Mouse (Mus musculus): Measurements from ENCODE around the gene Ppp1r21. TPM values are rescaled to one million over a fixed set of nuclear protein-coding genes. Genes with fewer than 3 reads are reported as not detected.
A peak's percentile ranks its signal among the peaks of the same experiment; 100 is the strongest.

Ppp1r21 gene
- polyA plus RNA-seq (2014; fragmentation: Nextera tagmentation; extraction: Ambion mirVana) = 22.7 and 24.0 TPM in 2 replicates

DNA sequence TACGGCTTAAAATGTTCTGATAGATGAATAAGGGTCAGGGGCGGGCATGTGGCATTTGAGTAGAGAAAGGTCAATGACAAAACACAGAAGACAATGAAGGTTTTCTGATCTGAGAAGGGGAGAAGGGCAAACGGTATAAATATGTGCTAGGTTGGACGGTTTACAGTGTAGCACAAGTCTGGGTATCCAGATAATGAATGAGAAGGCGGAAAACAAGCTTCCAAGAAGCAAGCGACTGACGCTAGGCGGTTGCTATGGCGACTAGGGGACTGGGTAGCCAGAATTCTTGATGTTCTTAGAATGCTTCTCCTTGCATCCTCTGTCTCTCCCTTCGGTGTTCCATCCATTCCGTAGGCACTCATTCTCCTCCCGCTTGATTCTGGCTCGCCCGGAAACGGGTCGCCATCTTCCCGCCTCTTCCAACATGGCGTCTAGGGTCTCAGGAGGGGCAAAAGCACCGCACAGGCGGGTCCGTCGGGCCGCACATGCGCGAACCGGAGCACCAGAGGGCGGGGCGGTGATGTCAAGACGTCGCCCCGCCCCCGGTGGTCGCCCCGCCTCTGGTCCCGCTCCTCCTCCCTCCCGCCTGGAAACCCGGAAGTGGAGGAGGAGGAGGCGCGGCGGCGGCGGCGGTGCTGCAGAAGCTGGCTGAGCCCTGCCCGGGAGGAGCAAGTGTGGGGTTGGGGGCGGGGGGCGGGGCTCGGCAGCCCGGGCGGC lies at the start of gene Ppp1r21:
Ppp1r21 (plus strand) TSS at position 600 of the 717 bp plus-strand sequence.
- H3K4me1 ChIP-seq (ENCODE audit: control insufficient read depth, insufficient read depth, low read length) = peaks cover 9% of the 10 kb centered on the region; the same call in 1 of the 2 replicates
- no peaks in the 10 kb centered on the region for H3K36me3 ChIP-seq (ENCODE audit: control insufficient read depth, insufficient read depth, low read length)
- peak within 1 kb of the TSS; percentile 71 for H3K4me3 ChIP-seq (ENCODE audit: low read depth, low read length)
- H3K9me3 ChIP-seq (ENCODE audit: control insufficient read depth, low read length) = no peaks in the 10 kb centered on the region
- ATAC-seq (ENCODE audit: low FRiP score) (peak; percentile 97), DNase-seq (ENCODE audit: low spot score, missing footprints) (peak; percentile 99)
- 8% methylated on average over 45 of the region's 49 CpGs for WGBS
- H3K9ac ChIP-seq (ENCODE audit: low read length) = peak within 1 kb of the TSS; percentile 83
- no peaks in the 10 kb centered on the region for H3K27me3 ChIP-seq (ENCODE audit: control insufficient read depth, insufficient read depth, low read length)
- H3K27ac ChIP-seq (ENCODE audit: low read depth, low read length) = peak within 1 kb of the TSS; percentile 84
- H3K4me2 ChIP-seq = peak within 1 kb of the TSS; percentile 76

DNA sequence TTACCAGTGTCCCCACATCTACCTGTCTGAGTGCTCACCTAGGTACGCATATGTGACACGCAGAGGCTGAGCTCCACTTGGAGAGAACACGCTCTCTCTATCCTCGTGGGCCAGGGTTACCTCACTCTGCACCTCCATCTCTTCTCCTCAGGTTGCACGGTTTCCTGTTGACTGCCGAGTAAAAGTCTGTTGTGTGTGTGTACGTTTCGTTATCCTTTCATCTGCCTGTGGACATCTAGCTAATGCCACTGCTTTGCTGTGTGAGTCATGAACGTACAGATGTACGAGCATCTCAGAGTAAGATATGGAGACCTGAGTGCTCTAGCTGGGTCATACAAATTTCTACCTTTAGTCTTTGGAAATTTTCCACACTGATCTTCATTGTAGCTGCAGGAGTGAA lies 49.5 kb upstream of the Ppp1r21 start:
- DNase-seq (ENCODE audit: low spot score, missing footprints) (peak; percentile 31), ATAC-seq (ENCODE audit: low FRiP score) (no peak)
- no peak overlapping the region for H3K9ac ChIP-seq (ENCODE audit: low read length)
- H3K9me3 ChIP-seq (ENCODE audit: control insufficient read depth, low read length) = no peaks in the 10 kb centered on the region
- no peak overlapping the region for H3K27ac ChIP-seq (ENCODE audit: low read depth, low read length)
- 95% methylated on average over 10 of the region's 10 CpGs for WGBS
- no peaks in the 10 kb centered on the region for H3K36me3 ChIP-seq (ENCODE audit: control insufficient read depth, insufficient read depth, low read length)
- H3K27me3 ChIP-seq (ENCODE audit: control insufficient read depth, insufficient read depth, low read length) = no peaks in the 10 kb centered on the region
- no peak overlapping the region for H3K4me2 ChIP-seq
- no peaks in the 10 kb centered on the region for H3K4me1 ChIP-seq (ENCODE audit: control insufficient read depth, insufficient read depth, low read length)
- no peak overlapping the region for H3K4me3 ChIP-seq (ENCODE audit: low read depth, low read length)

DNA sequence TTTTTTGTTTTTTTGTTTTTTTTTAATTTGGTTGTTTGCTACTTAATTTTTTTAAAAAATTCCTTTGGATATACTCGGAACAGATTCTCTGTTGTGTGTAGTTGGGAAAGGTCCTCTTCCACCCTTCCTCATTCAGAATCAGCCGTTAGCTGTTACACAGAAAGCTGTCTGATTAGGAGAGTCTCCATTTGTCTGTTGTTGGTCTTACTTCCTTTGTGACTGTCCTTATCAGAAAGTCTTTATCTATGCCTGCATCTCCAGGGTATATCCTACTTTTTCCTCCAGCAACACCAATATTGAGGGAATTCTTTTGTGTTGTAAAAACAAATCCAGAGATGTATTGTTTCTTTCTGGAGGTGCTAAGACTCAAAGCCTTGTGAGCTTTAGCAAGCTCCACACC lies 48.9 kb upstream of the Ppp1r21 start:
- Histone ChIP-seq H3K27me3 (ENCODE audit: control insufficient read depth, insufficient read depth, low read length) (no peaks in the 10 kb centered on the region), H3K4me1 (ENCODE audit: control insufficient read depth, insufficient read depth, low read length) (no peaks in the 10 kb centered on the region), H3K9me3 (ENCODE audit: control insufficient read depth, low read length) (no peaks in the 10 kb centered on the region), H3K36me3 (ENCODE audit: control insufficient read depth, insufficient read depth, low read length) (no peaks in the 10 kb centered on the region), H3K9ac (ENCODE audit: low read length) (no peak overlapping the region), H3K4me3 (ENCODE audit: low read depth, low read length) (no peak overlapping the region), H3K4me2 (no peak overlapping the region), H3K27ac (ENCODE audit: low read depth, low read length) (no peak overlapping the region)
- peak; percentile 4 for DNase-seq (ENCODE audit: low spot score, missing footprints)
- no peak for ATAC-seq (ENCODE audit: low FRiP score)
- 90% methylated on average over 2 of the region's 2 CpGs for WGBS

DNA sequence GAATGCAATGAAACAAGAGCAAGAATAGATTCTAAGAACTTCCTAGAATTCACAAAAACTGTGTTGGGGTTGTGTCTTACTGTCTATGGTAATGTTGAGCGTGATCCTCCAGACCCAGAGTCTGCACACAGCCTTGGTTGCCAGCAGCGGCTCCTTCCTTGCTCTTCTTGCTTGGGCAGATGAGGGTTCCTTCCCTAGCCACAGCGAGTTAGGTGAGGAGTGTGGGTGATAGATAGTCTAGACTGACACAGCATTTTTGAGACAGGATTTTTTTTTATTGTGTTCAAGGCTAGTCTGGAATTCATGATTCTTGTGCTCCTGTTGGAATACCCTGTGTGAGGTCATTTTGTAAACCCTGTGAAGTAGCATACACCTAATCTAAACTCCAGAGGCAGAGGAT lies 48.3 kb upstream of the Ppp1r21 start:
- Histone ChIP-seq H3K4me3 (ENCODE audit: low read depth, low read length) (no peak overlapping the region), H3K4me1 (ENCODE audit: control insufficient read depth, insufficient read depth, low read length) (no peaks in the 10 kb centered on the region), H3K27ac (ENCODE audit: low read depth, low read length) (no peak overlapping the region), H3K36me3 (ENCODE audit: control insufficient read depth, insufficient read depth, low read length) (peaks cover 3% of the 10 kb centered on the region; the same call in 1 of the 2 replicates), H3K9ac (ENCODE audit: low read length) (no peak overlapping the region), H3K27me3 (ENCODE audit: control insufficient read depth, insufficient read depth, low read length) (no peaks in the 10 kb centered on the region), H3K9me3 (ENCODE audit: control insufficient read depth, low read length) (no peaks in the 10 kb centered on the region), H3K4me2 (no peak overlapping the region)
- ATAC-seq (ENCODE audit: low FRiP score) = no peak
- peak; percentile 8 for DNase-seq (ENCODE audit: low spot score, missing footprints)
- WGBS = 95% methylated on average over 3 of the region's 3 CpGs

DNA sequence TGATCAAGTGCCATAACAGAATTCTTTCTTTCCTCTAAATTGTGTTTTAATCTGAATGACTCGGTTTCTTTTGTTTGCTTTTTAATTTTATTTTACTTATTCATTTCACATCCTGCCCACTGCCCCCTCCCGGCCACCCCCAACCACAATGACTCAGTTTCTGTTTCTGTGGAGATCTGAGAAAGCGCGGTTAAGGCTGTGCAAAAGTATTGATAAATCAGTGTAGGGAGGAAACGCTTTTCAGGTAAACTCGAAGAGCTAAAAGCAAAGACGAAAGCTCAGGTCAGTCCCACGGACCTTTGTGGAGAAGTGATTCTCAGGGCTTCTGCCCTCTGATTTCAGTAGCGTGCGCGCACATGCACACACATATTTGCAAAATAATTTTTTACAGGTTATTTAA lies 45.4 kb upstream of the Ppp1r21 start:
- WGBS = 95% methylated on average over 11 of the region's 11 CpGs
- no peak for ATAC-seq (ENCODE audit: low FRiP score)
- no peak overlapping the region for H3K4me3 ChIP-seq (ENCODE audit: low read depth, low read length)

DNA sequence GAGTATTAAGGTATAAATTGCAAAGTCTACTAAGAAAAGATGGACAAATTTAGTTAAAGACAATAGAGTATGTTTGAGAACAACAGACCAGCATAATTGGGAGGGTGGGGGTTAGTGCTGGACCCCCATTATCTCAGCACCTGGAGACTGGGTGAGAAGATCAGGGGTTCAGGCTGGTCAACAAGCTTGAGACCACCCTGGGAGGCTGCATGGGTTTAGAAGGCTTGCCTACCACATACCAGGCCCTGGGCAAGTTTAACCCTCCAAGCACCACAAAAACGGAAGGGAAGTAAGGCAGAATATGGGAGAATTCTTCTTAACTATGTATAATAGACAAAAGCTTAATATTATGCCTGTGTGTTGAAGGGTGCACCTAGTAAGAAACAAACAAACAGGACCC lies 45.0 kb upstream of the Ppp1r21 start:
- Histone ChIP-seq H3K36me3 (ENCODE audit: control insufficient read depth, insufficient read depth, low read length) (peaks cover 3% of the 10 kb centered on the region; the same call in 1 of the 2 replicates), H3K27ac (ENCODE audit: low read depth, low read length) (no peak overlapping the region), H3K4me2 (no peak overlapping the region), H3K9me3 (ENCODE audit: control insufficient read depth, low read length) (no peaks in the 10 kb centered on the region), H3K9ac (ENCODE audit: low read length) (no peak overlapping the region), H3K4me1 (ENCODE audit: control insufficient read depth, insufficient read depth, low read length) (no peaks in the 10 kb centered on the region), H3K4me3 (ENCODE audit: low read depth, low read length) (no peak overlapping the region), H3K27me3 (ENCODE audit: control insufficient read depth, insufficient read depth, low read length) (no peaks in the 10 kb centered on the region)
- ATAC-seq (ENCODE audit: low FRiP score) (no peak), DNase-seq (ENCODE audit: low spot score, missing footprints) (peak; percentile 75)
- WGBS = 82% methylated on average over 1 of the region's 1 CpGs

More for the DNA sequence above, 45.4 kb upstream of the Ppp1r21 start:
- DNase-seq (ENCODE audit: low spot score, missing footprints) = peak; percentile 51
- H3K27me3 ChIP-seq (ENCODE audit: control insufficient read depth, insufficient read depth, low read length) = no peaks in the 10 kb centered on the region
- H3K4me2 ChIP-seq = no peak overlapping the region
- no peak overlapping the region for H3K27ac ChIP-seq (ENCODE audit: low read depth, low read length)
- H3K36me3 ChIP-seq (ENCODE audit: control insufficient read depth, insufficient read depth, low read length) = peaks cover 3% of the 10 kb centered on the region; the same call in 1 of the 2 replicates
- H3K9ac ChIP-seq (ENCODE audit: low read length) = no peak overlapping the region
- no peaks in the 10 kb centered on the region for H3K4me1 ChIP-seq (ENCODE audit: control insufficient read depth, insufficient read depth, low read length)
- H3K9me3 ChIP-seq (ENCODE audit: control insufficient read depth, low read length) = no peaks in the 10 kb centered on the region

DNA sequence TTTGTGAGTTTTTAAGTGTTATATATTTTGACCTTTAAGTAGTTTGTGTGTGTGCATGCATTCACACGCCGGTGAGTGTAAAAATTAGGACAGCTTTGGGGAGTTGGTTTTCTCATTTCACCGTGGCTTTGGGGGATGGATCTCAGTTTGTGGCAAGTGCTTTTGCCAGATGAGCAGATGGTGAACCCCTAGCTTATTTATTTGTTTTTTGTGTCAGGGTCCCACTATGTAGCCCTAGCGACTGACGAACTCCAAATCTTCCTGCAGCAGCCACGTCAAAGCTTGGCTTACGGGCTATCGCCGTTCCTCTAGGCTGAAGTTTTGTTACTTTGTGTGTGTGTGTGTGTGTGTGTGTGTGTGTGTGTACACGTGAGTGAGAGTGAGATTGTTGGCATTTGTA lies 39.4 kb upstream of the Ppp1r21 start:
- no peak for ATAC-seq (ENCODE audit: low FRiP score)
- peaks cover 3% of the 10 kb centered on the region; the same call in 1 of the 2 replicates for H3K36me3 ChIP-seq (ENCODE audit: control insufficient read depth, insufficient read depth, low read length)

DNA sequence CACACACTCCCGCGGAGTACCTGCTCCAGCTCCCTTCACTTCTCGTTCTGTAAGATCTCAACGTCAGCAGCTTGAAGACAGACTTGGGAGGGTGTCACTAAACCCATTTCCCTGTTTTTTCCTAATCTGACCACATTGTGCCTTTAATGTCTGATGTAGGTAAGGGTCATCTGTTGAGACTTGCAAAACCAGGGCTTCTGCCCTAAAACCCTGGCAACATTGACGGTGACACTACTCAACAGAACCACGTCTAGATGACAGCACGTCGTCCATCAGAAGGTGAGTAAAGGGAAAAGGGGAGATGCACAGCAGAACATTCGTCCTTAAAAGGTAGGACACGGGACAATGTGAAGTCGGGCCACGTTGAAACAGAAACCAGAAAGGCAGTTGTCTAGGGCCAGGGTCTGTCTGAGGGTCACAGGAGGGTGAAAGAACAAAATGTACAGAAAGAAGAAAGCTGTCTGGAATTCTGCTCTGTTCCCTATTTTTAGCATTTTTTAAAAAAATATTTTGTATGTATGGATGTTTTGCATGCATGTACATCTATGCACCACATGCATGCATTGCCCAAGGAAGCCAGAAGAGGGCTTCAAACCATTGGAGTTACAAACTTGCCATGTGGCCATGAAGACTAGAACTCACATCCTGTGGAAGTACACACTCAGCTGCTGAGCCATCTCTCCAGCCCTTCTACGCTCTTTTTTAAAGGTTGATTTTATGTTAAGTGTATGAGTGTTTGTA lies 38.4 kb upstream of the Ppp1r21 start:
- no peak overlapping the region for H3K4me2 ChIP-seq
- 95% methylated on average over 13 of the region's 13 CpGs for WGBS

More for the DNA sequence above, 39.4 kb upstream of the Ppp1r21 start:
- no peak overlapping the region for H3K9ac ChIP-seq (ENCODE audit: low read length)
- H3K27me3 ChIP-seq (ENCODE audit: control insufficient read depth, insufficient read depth, low read length) = no peaks in the 10 kb centered on the region
- no peaks in the 10 kb centered on the region for H3K9me3 ChIP-seq (ENCODE audit: control insufficient read depth, low read length)
- no peak overlapping the region for H3K27ac ChIP-seq (ENCODE audit: low read depth, low read length)
- no peak overlapping the region for H3K4me2 ChIP-seq
- WGBS = 86% methylated on average over 10 of the region's 10 CpGs
- DNase-seq (ENCODE audit: low spot score, missing footprints) = peak; percentile 71
- peaks cover 14% of the 10 kb centered on the region for H3K4me1 ChIP-seq (ENCODE audit: control insufficient read depth, insufficient read depth, low read length)
- H3K4me3 ChIP-seq (ENCODE audit: low read depth, low read length) = no peak overlapping the region

DNA sequence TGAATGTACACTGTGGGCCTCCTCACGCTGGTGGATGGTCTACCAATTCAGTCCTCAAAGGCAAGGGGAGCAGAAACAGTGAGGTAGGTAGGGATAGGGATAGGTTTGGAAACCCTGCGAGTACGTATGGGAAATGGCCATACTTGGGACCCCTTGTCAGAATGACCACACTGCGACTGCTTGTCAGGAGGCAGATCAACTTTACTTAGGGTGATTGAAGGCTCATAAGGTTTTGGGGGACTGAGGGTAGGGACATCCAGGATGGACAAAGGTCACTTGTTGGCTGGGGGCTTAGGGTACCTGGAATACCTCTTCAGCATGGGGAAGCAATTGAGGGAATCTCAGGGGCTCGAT lies 37.8 kb upstream of the Ppp1r21 start:
- DNase-seq (ENCODE audit: low spot score, missing footprints) = peak; percentile 78
- WGBS = 90% methylated on average over 5 of the region's 5 CpGs
- Histone ChIP-seq H3K36me3 (ENCODE audit: control insufficient read depth, insufficient read depth, low read length) (no peaks in the 10 kb centered on the region), H3K4me3 (ENCODE audit: low read depth, low read length) (no peak overlapping the region), H3K9me3 (ENCODE audit: control insufficient read depth, low read length) (no peaks in the 10 kb centered on the region), H3K9ac (ENCODE audit: low read length) (no peak overlapping the region), H3K27ac (ENCODE audit: low read depth, low read length) (no peak overlapping the region), H3K4me2 (no peak overlapping the region), H3K4me1 (ENCODE audit: control insufficient read depth, insufficient read depth, low read length) (peaks cover 14% of the 10 kb centered on the region), H3K27me3 (ENCODE audit: control insufficient read depth, insufficient read depth, low read length) (no peaks in the 10 kb centered on the region)
- ATAC-seq (ENCODE audit: low FRiP score) = no peak

More for the DNA sequence above, 38.4 kb upstream of the Ppp1r21 start:
- ATAC-seq (ENCODE audit: low FRiP score) = no peak
- Histone ChIP-seq H3K27me3 (ENCODE audit: control insufficient read depth, insufficient read depth, low read length) (no peaks in the 10 kb centered on the region), H3K27ac (ENCODE audit: low read depth, low read length) (no peak overlapping the region), H3K9me3 (ENCODE audit: control insufficient read depth, low read length) (no peaks in the 10 kb centered on the region), H3K36me3 (ENCODE audit: control insufficient read depth, insufficient read depth, low read length) (peaks cover under 1% of the 10 kb centered on the region; the same call in 1 of the 2 replicates), H3K4me1 (ENCODE audit: control insufficient read depth, insufficient read depth, low read length) (peaks cover 14% of the 10 kb centered on the region), H3K9ac (ENCODE audit: low read length) (no peak overlapping the region), H3K4me3 (ENCODE audit: low read depth, low read length) (no peak overlapping the region)
- DNase-seq (ENCODE audit: low spot score, missing footprints) = peak; percentile 65

All from midbrain, embryonic 11.5 days (tissue).